Mouse (Mus musculus) bone marrow macrophage, adult 2 months (primary cell): ENCODE measurements around the gene Tyro3. TPM values are rescaled to one million over a fixed set of nuclear protein-coding genes. Genes with fewer than 3 reads are reported as not detected.

Experiments used
- H3K27ac ChIP-seq: 2 replicates; pipeline ENCODE4 v1.5.1; 2012; ENCODE audit warnings: low read depth, low read length; ENCODE audit not compliant: insufficient read depth
- H3K4me1 ChIP-seq: 2 replicates; pipeline ENCODE4 v1.6.1; 2012; ENCODE audit warnings: low read length; ENCODE audit not compliant: control insufficient read depth, insufficient read depth
- H3K4me3 ChIP-seq: 2 replicates; pipeline ENCODE4 v1.5.1; 2012; ENCODE audit warnings: mild to moderate bottlenecking, low read length, moderate library complexity; ENCODE audit not compliant: insufficient read depth
- CTCF ChIP-seq: IDR thresholded peaks from 2 replicates; pipeline ENCODE4 v1.5.1; 2012; ENCODE audit warnings: low read depth, mild to moderate bottlenecking, low read length, moderate library complexity
- POLR2A ChIP-seq: IDR thresholded peaks from 2 replicates; pipeline ENCODE4 v1.6.1; 2012; ENCODE audit warnings: mild to moderate bottlenecking, low read depth, low read length, borderline replicate concordance
- polyA plus RNA-seq: library from polyadenylated mRNA; stranded (reverse); fragments of >200 nt; gene quantifications from 2 replicates; pipeline ENCODE4 v1.2.4, GENCODE M21; 2012; ENCODE audit not compliant: missing spikeins, insufficient read depth, insufficient read length

The Tyro3 gene
- polyA plus RNA-seq, 1 experiment, result not detected

GRCm38 (mm10) chr2:119803618-119804274, 6.2 kb downstream of the Tyro3 start:
- Histone ChIP-seq H3K4me3 (no peak overlapping the region), H3K4me1 (0 out of 2 replicates have a peak, but pooled peaks cover 3% of the 10 kb centered on the region), H3K27ac (no peak overlapping the region)
- TF ChIP-seq CTCF (no peak), POLR2A (no peak)

GRCm38 (mm10) chr2:119804275-119804628, 6.7 kb downstream of the Tyro3 start:
- Histone ChIP-seq H3K27ac (no peak overlapping the region), H3K4me1 (0 out of 2 replicates have a peak, but pooled peaks cover 3% of the 10 kb centered on the region), H3K4me3 (no peak overlapping the region)
- no peak for TF ChIP-seq CTCF
- no peak for TF ChIP-seq POLR2A

GRCm38 (mm10) chr2:119804776-119805175, 7.2 kb downstream of the Tyro3 start:
- 0 out of 2 replicates have a peak, but pooled peaks cover 3% of the 10 kb centered on the region for H3K4me1 ChIP-seq
- no peak overlapping the region for H3K4me3 ChIP-seq
- no peak overlapping the region for H3K27ac ChIP-seq
- no peak for TF ChIP-seq CTCF
- no peak for TF ChIP-seq POLR2A

- H3K4me1 ChIP-seq, result no peaks in the 10 kb centered on the region
Measured at GRCm38 (mm10) chr2:119805536-119805935, 8.0 kb downstream of the Tyro3 start.

GRCm38 (mm10) chr2:119808438-119808837, 10.9 kb downstream of the Tyro3 start:
- no peak overlapping the region for H3K27ac ChIP-seq
- H3K4me1 ChIP-seq, result no peaks in the 10 kb centered on the region
- H3K4me3 ChIP-seq, result no peak overlapping the region
- no peak for TF ChIP-seq CTCF
- TF ChIP-seq POLR2A, result no peak

More at GRCm38 (mm10) chr2:119805536-119805935, 8.0 kb downstream of the Tyro3 start:
- no peak overlapping the region for H3K4me3 ChIP-seq
- TF ChIP-seq CTCF (no peak), POLR2A (no peak)
- no peak overlapping the region for H3K27ac ChIP-seq

- Histone ChIP-seq H3K27ac (no peak overlapping the region), H3K4me1 (no peaks in the 10 kb centered on the region), H3K4me3 (no peak overlapping the region)
- TF ChIP-seq POLR2A (no peak), CTCF (no peak)
Measured at GRCm38 (mm10) chr2:119808881-119809280, 11.3 kb downstream of the Tyro3 start.

GRCm38 (mm10) chr2:119810890-119811289, 13.4 kb downstream of the Tyro3 start:
- H3K4me3 ChIP-seq, result no peak overlapping the region
- H3K27ac ChIP-seq, result no peak overlapping the region
- TF ChIP-seq CTCF (no peak), POLR2A (no peak)
- no peaks in the 10 kb centered on the region for H3K4me1 ChIP-seq

- Histone ChIP-seq H3K4me1 (no peaks in the 10 kb centered on the region), H3K4me3 (no peak overlapping the region), H3K27ac (no peak overlapping the region)
- TF ChIP-seq POLR2A (no peak), CTCF (no peak)
Measured at GRCm38 (mm10) chr2:119811490-119812146, 14.1 kb downstream of the Tyro3 start.

GRCm38 (mm10) chr2:119814376-119814933, 16.9 kb downstream of the Tyro3 start:
- Histone ChIP-seq H3K27ac (no peak overlapping the region), H3K4me3 (no peak overlapping the region), H3K4me1 (no peaks in the 10 kb centered on the region)
- no peak for TF ChIP-seq CTCF

GRCm38 (mm10) chr2:119816611-119817010, 19.1 kb downstream of the Tyro3 start:
- H3K27ac ChIP-seq, result no peak overlapping the region
- H3K4me3 ChIP-seq, result no peak overlapping the region
- no peaks in the 10 kb centered on the region for H3K4me1 ChIP-seq
- TF ChIP-seq CTCF, result no peak
- TF ChIP-seq POLR2A, result no peak
